Mouse (Mus musculus) liver, embryonic 14.5 days (tissue): ENCODE data around the gene Gm10306. TPM values are rescaled to one million over a fixed set of nuclear protein-coding genes. Genes with fewer than 3 reads are reported as not detected.

Experiments used
- ATAC-seq: fragments of 200-750 bp; cut with Nextera tagmentation; 2 replicates; pipeline ENCODE4 v1.8.0; 2017; ENCODE audit warnings: moderate number of reproducible peaks, mild to moderate bottlenecking, moderate library complexity; ENCODE audit not compliant: insufficient read depth
- DNase-seq, 3 experiments: peaks; one replicate each; pipeline ENCODE4 v3.0.0-alpha.2; 2012 to 2013; ENCODE audit warnings: low read depth in 3 of 3, low spot score in 3 of 3
- H3K27ac ChIP-seq: fragments of 300-500 bp; sonication (generic); 2 replicates; pipeline ENCODE4 v1.5.1; 2014; ENCODE audit warnings: moderate library complexity, mild to moderate bottlenecking, control low read depth, inconsistent platforms
- H3K27me3 ChIP-seq: fragments of 300-500 bp; sonication (generic); 2 replicates; pipeline ENCODE4 v1.6.1; 2014; ENCODE audit warnings: mild to moderate bottlenecking, low read length, moderate library complexity; ENCODE audit not compliant: control insufficient read depth, insufficient read depth
- H3K36me3 ChIP-seq: fragments of 300-500 bp; sonication (generic); replicated peaks from 2 replicates; pipeline ENCODE4 v1.6.1; 2014; ENCODE audit warnings: low read depth; ENCODE audit not compliant: control insufficient read depth, insufficient read depth
- H3K4me1 ChIP-seq, 2 experiments: fragments of 200-500 bp in 1 of 2; fragments of 300-500 bp in 1 of 2; sonication (generic) in 1 of 2; replicated peaks; 2 replicates each; pipeline ENCODE4 v1.6.1; 2012 to 2014; ENCODE audit warnings: antibody characterized with exemption in 1 of 2, inconsistent platforms in 1 of 2, low read length in 1 of 2; ENCODE audit not compliant: control insufficient read depth in 2 of 2, insufficient read depth in 2 of 2
- H3K4me2 ChIP-seq: fragments of 300-500 bp; sonication (generic); 2 replicates; pipeline ENCODE4 v1.6.1; 2014; ENCODE audit warnings: low read depth, mild to moderate bottlenecking, control low read depth, moderate library complexity
- H3K4me3 ChIP-seq, 2 experiments: fragments of 200-500 bp in 1 of 2; fragments of 300-500 bp in 1 of 2; sonication (generic) in 1 of 2; 2 replicates each; pipeline ENCODE4 v1.5.1; 2012 to 2014; ENCODE audit warnings: low read depth in 2 of 2, low read length in 2 of 2, mild to moderate bottlenecking in 2 of 2, control low read depth in 1 of 2, inconsistent platforms in 1 of 2, moderate library complexity in 1 of 2; ENCODE audit not compliant: insufficient read depth in 1 of 2
- H3K9ac ChIP-seq: fragments of 300-500 bp; sonication (generic); replicated peaks from 2 replicates; pipeline ENCODE4 v1.6.1; 2014; ENCODE audit warnings: mild to moderate bottlenecking, control low read depth, moderate library complexity
- H3K9me3 ChIP-seq: fragments of 300-500 bp; sonication (generic); 2 replicates; pipeline ENCODE4 v1.6.1; 2016; ENCODE audit warnings: low read length, mixed read lengths; ENCODE audit not compliant: control insufficient read depth
- CTCF ChIP-seq: IDR thresholded peaks from 2 replicates; pipeline ENCODE4 v1.5.1; 2016; ENCODE audit warnings: antibody characterized with exemption, low read depth, control low read depth
- EP300 ChIP-seq: IDR thresholded peaks from 2 replicates; pipeline ENCODE4 v1.6.1; 2016; ENCODE audit warnings: antibody characterized with exemption, low read depth
- WGBS: fragments of 180-500 bp; shearing (Covaris S2); extraction: QIAGEN DNeasy Blood & Tissue Kit; methylation state at CpG from one replicate; pipeline ENCODE4 v1.1.7; 2014; ENCODE audit not compliant: insufficient replicate concordance; 5-methylcytosine and 5-hydroxymethylcytosine counted together
- polyA plus RNA-seq, 2 experiments: library from polyadenylated mRNA; depleted of rRNA in 1 of 2; stranded (reverse) in 1 of 2; unstranded in 1 of 2; fragments of >200 nt; fragmentation: Nextera tagmentation in 1 of 2; extraction: Ambion mirVana in 1 of 2; gene quantifications; 2 replicates each; pipeline versions ENCODE4 v1.2.1 to v1.2.3; 2012 to 2014

The Gm10306 gene
- not detected in 2 replicates for polyA plus RNA-seq (2012; rRNA removed)
- 0.33 and 0.44 TPM in 2 replicates for polyA plus RNA-seq (2014; fragmentation: Nextera tagmentation; extraction: Ambion mirVana)

DNA sequence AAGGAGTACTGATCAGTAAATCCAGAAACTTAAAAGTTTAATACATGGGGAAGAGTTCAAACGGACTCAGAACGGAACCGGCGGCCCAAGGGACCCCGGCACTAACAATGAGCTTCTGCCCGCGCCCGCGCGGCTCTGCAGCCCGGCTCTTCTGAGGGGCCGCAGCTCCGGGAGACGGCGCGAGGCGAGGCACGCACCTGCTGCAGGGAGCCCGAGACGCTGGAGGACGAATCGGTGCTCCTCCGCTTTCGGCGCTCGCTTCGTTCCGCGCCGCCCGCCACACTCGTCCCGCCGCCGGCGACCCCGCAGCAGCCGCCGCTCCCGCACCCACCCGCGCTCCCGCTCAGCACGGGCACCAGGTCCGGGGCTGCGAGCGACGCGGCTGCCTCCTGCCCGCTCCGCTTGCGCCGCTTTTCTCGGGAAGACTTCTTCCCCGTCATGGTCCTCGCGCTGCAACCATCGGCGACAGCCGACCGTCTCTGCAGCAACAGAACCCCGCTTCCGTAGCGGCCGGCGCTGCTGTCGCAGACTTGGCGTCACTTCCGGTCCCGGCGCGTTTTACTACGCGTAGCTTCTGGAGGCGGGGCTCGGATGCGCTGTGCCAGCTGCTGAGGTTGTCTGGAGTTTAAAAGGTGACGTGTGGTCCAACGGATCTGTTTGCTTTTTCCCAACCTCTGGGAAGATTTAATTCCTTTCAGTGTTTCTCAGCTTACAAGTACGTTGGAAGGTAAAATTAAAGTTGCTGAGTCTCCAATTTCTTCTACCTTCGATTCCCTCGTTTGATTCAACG, at the start of gene Gm10306, which contains the start of gene Caap1:
Gene Gm10306, plus strand, starts transcription at position 282 of the 790 bp plus-strand sequence.
Gene Caap1, minus strand, starts transcription at position 532 of the 790 bp plus-strand sequence.
- WGBS, result 1% methylated on average over 73 of the region's 83 CpGs

DNA sequence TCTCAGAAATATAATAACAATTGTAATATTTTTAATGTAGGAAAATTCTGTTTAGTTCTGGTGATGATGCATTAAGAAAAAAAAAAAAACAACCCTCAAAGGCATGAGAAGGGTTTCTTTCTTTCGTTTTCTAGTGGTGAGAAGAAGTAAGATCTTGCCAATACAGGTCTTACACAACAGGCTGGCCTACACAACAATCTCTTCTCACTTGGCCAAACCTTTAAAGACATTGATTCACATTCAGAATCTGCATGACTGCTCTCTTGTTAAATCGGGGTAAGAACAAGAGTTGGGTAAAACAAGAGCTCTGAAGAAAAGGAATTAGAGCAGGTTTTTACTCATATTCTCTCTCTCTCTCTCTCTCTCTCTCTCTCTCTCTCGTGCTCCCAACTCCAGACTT, 41.0 kb upstream of the Gm10306 start:
- Histone ChIP-seq H3K27ac (no peak overlapping the region), H3K4me2 (no peak overlapping the region), H3K36me3 (no peaks in the 10 kb centered on the region; the same call in 1 of the 2 replicates), H3K4me1 (no peaks in the 10 kb centered on the region), H3K9me3 (no peaks in the 10 kb centered on the region), H3K27me3 (no peaks in the 10 kb centered on the region), H3K9ac (no peak overlapping the region), H3K4me3 (no peak overlapping the region)
- ATAC-seq (no peak), DNase-seq (no peak)
- WGBS, result 73% methylated on average over 3 of the region's 3 CpGs
- TF ChIP-seq EP300, result no peak
- TF ChIP-seq CTCF, result no peak

More for the DNA sequence above, at the start of gene Gm10306, which contains the start of gene Caap1:
- peaks cover 6 to 7% of the 10 kb centered on the region in 2 experiments for H3K4me1 ChIP-seq
- TF ChIP-seq CTCF, result no peak
- TF ChIP-seq EP300, result no peak
- no peaks in the 10 kb centered on the region for H3K9me3 ChIP-seq
- H3K9ac ChIP-seq, result peak within 1 kb of the TSS; percentile 83
- H3K36me3 ChIP-seq, result no peaks in the 10 kb centered on the region
- H3K4me3 ChIP-seq, result peak within 1 kb of the TSS; percentile 76 to 85
- no peaks in the 10 kb centered on the region for H3K27me3 ChIP-seq
- H3K27ac ChIP-seq, result peak within 1 kb of the TSS; percentile 43
- ATAC-seq, result peak; percentile 97
- H3K4me2 ChIP-seq, result peak within 1 kb of the TSS; percentile 81
- peak; percentile 82 to 86 (median 82) for DNase-seq

DNA sequence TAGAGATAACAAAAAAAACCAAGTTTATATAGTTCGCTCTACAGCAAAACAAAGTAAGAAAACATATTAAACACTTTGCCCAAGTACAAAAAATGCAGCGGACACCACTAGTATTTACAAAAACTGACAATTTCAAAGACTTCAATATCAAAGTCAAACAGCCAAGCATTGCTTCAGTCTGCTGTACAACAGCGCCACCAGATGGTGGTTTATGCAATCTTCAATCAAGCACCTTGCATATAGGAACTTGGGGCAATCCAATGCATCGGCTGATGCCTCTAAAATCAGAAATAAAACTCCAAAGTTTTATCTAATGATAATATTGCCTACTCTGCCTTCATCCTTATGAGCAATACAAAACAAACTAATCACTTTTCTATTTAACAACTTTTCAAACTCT, 38.7 kb upstream of the Gm10306 start:
- no peak overlapping the region for H3K4me3 ChIP-seq
- WGBS, result 58% methylated on average over 4 of the region's 4 CpGs
- no peaks in the 10 kb centered on the region for H3K36me3 ChIP-seq
- H3K4me1 ChIP-seq, result no peaks in the 10 kb centered on the region
- H3K9me3 ChIP-seq, result no peaks in the 10 kb centered on the region
- no peak overlapping the region for H3K9ac ChIP-seq
- no peak overlapping the region for H3K27ac ChIP-seq
- no peak for ATAC-seq
- H3K27me3 ChIP-seq, result no peaks in the 10 kb centered on the region
- peak; percentile 17 to 45 (median 33) for DNase-seq
- no peak overlapping the region for H3K4me2 ChIP-seq
- peak; percentile 61 for TF ChIP-seq CTCF
- TF ChIP-seq EP300, result no peak

GRCm38 (mm10) chr4:94523321-94523720, 33.0 kb upstream of the Gm10306 start:
- no peak overlapping the region for H3K9ac ChIP-seq
- ATAC-seq (no peak), DNase-seq (no peak)
- H3K4me3 ChIP-seq, result no peak overlapping the region
- TF ChIP-seq CTCF (no peak), EP300 (no peak)
- H3K36me3 ChIP-seq, result no peaks in the 10 kb centered on the region
- H3K9me3 ChIP-seq, result no peaks in the 10 kb centered on the region
- no peak overlapping the region for H3K27ac ChIP-seq
- no peaks in the 10 kb centered on the region for H3K4me1 ChIP-seq
- no peaks in the 10 kb centered on the region for H3K27me3 ChIP-seq
- H3K4me2 ChIP-seq, result no peak overlapping the region

DNA sequence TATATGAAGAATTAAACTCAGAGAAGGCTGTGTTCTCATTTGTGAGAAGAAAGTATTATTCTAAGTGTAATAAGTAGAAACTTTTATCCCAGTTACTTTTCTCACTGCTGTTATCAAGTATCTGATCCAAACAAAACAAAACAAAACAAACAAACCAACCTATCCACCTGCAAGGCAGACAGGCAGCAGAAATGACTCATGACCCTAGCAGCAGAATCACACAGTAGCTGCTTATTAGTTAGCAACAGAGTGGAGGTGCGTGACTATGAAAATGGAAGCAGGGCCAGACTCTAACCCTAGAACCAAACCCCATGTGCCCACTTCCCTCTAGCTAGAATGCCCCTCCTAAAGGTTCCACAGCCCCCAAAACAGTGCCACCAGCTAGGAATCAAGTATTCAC, 26.9 kb upstream of the Gm10306 start:
- Histone ChIP-seq H3K4me1 (no peaks in the 10 kb centered on the region), H3K27ac (no peak overlapping the region), H3K4me2 (no peak overlapping the region), H3K36me3 (no peaks in the 10 kb centered on the region), H3K9me3 (no peaks in the 10 kb centered on the region), H3K4me3 (no peak overlapping the region), H3K9ac (no peak overlapping the region), H3K27me3 (no peaks in the 10 kb centered on the region)
- 92% methylated on average over 1 of the region's 1 CpGs for WGBS
- ATAC-seq (no peak), DNase-seq (no peak)
- TF ChIP-seq CTCF (no peak), EP300 (no peak)
